Mouse (Mus musculus) forebrain, embryonic 11.5 days (tissue): ENCODE results near the gene Tubgcp6. TPM values are rescaled to one million over a fixed set of nuclear protein-coding genes. Genes with fewer than 3 reads are reported as not detected.

Source experiments
- ATAC-seq: fragments of 200-750 bp; cut with Nextera tagmentation; replicated peaks from 2 replicates; pipeline ENCODE4 v1.8.0; 2017; ENCODE audit warnings: moderate TSS enrichment; ENCODE audit not compliant: low FRiP score
- DNase-seq: peaks from one replicate; pipeline ENCODE4 v3.0.0-alpha.2; 2017; ENCODE audit warnings: low spot score
- H3K27ac ChIP-seq: fragments of 300-500 bp; sonication (generic); 2 replicates; pipeline ENCODE4 v1.5.1; 2014; ENCODE audit warnings: low read depth, low read length
- H3K27me3 ChIP-seq: fragments of 300-500 bp; sonication (generic); 2 replicates; pipeline ENCODE4 v1.6.1; 2014; ENCODE audit warnings: mild to moderate bottlenecking, low read length, mixed read lengths; ENCODE audit not compliant: control insufficient read depth, insufficient read depth
- H3K36me3 ChIP-seq: fragments of 300-500 bp; sonication (generic); 2 replicates; pipeline ENCODE4 v1.6.1; 2014; ENCODE audit warnings: mild to moderate bottlenecking, low read length, moderate library complexity, mixed read lengths; ENCODE audit not compliant: control insufficient read depth, insufficient read depth
- H3K4me1 ChIP-seq: fragments of 300-500 bp; sonication (generic); replicated peaks from 2 replicates; pipeline ENCODE4 v1.6.1; 2014; ENCODE audit warnings: low read length, mixed read lengths; ENCODE audit not compliant: control insufficient read depth, insufficient read depth
- H3K4me2 ChIP-seq: fragments of 300-500 bp; sonication (generic); 2 replicates; pipeline ENCODE4 v1.6.1; 2014; ENCODE audit warnings: low read depth, mild to moderate bottlenecking, low read length, moderate library complexity, mixed read lengths; ENCODE audit not compliant: severe bottlenecking
- H3K4me3 ChIP-seq: fragments of 300-500 bp; sonication (generic); 2 replicates; pipeline ENCODE4 v1.5.1; 2014; ENCODE audit warnings: low read depth, low read length
- H3K9ac ChIP-seq: fragments of 300-500 bp; sonication (generic); 2 replicates; pipeline ENCODE4 v1.6.1; 2014; ENCODE audit warnings: low read length
- H3K9me3 ChIP-seq: fragments of 300-500 bp; sonication (generic); 2 replicates; pipeline ENCODE4 v1.6.1; 2016; ENCODE audit warnings: low read length, mixed read lengths; ENCODE audit not compliant: control insufficient read depth
- WGBS: fragments of 180-500 bp; shearing (Covaris S2); extraction: QIAGEN DNeasy Blood & Tissue Kit; methylation state at CpG from one replicate; pipeline ENCODE4 v1.1.7; 2014; 5-methylcytosine and 5-hydroxymethylcytosine counted together
- polyA plus RNA-seq: library from polyadenylated mRNA; unstranded; fragments of >200 nt; fragmentation: Nextera tagmentation; extraction: Ambion mirVana; gene quantifications from 2 replicates; pipeline ENCODE4 v1.2.1, GENCODE M21; 2014

Gene Tubgcp6
- polyA plus RNA-seq, 1 experiment from 2014 or later: 24.2 TPM

DNA sequence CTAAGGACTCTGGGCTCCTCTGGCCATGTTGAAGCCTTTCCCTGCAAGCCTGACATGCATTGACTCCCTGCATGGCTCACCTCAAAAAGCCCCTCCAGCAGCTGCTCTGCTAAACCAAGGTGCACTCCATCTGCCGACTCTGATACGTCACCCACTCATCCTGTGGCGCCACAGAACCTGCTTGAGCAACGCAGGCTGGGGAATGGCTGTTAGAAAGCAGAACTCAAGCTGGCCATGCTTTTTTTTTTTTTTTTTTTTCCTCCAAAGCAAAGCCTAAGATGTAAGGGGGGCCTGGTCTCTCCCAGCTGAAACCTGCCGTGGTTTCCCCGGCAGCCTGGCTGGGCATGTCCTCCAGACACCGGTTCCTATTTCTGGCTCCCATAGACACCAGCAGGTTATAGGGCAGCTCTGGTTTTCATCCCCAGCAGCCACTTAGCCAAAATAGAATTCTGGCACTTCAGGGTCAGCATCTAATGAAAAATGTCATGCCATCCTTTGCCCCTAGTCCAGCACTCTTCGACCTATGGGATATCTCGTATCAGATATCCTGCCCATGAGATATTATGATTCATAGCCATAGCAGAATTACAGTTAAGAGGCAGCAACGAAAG is 48.8 kb downstream of the Tubgcp6 start:
- H3K36me3 ChIP-seq: no peaks in the 10 kb centered on the region
- no peaks in the 10 kb centered on the region for H3K9me3 ChIP-seq
- DNase-seq (no peak), ATAC-seq (no peak)
- H3K27ac ChIP-seq: no peak overlapping the region
- H3K4me3 ChIP-seq: no peak overlapping the region
- 88% methylated on average over 10 of the region's 10 CpGs for WGBS
- H3K9ac ChIP-seq: no peak overlapping the region
- no peaks in the 10 kb centered on the region for H3K27me3 ChIP-seq
- H3K4me1 ChIP-seq: peaks cover 16% of the 10 kb centered on the region
- H3K4me2 ChIP-seq: no peak overlapping the region

DNA sequence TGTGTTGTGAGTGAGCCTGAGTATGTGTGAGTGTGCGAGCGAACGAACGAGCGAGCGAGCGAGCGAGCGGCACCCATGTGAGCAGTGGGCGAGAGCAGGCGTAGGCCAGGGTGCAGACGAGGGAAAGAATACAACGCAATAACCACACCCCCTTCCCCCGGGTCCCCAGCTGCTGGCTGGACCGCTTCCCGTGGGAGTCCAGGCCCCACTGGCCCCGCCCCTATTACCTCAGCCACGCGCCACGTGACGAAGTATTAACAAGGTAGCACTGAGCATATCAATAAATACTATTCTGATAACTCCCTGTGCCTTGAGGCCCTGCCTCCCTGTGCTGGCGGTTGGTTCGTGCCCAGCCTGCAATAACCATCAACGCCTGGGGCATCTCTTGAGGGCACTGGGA is 52.3 kb downstream of the Tubgcp6 start:
- peaks cover 8% of the 10 kb centered on the region for H3K4me1 ChIP-seq
- no peaks in the 10 kb centered on the region for H3K36me3 ChIP-seq
- DNase-seq (no peak), ATAC-seq (no peak)
- no peak overlapping the region for H3K9ac ChIP-seq
- no peak overlapping the region for H3K27ac ChIP-seq
- H3K9me3 ChIP-seq: no peaks in the 10 kb centered on the region
- peaks cover 24% of the 10 kb centered on the region for H3K27me3 ChIP-seq
- no peak overlapping the region for H3K4me2 ChIP-seq
- WGBS: 75% methylated on average over 24 of the region's 24 CpGs
- no peak overlapping the region for H3K4me3 ChIP-seq

DNA sequence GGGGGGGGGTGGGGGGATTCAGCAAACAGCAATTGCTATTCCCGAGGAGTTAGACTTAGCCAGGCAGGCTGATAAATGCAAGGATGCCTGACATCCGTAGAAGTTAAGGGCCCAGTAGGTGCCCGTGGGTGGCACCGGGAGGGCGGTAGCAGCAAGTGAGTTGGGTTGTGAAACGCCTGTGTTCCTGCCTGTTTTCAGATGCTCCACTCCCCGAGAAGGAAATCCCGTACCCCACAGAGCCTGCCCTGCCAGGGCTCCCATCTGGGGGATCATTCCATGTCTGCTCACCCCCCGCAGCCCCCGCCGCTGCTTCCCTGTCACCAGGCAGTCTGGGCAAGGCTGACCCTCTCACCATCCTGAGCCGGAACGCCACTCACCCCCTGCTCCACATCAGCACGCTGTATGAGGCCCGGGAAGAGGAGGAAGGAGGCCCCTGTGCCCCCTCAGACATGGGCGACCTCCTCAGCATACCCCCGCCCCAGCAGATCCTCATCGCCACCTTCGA is 53.5 kb downstream of the Tubgcp6 start:
- Histone ChIP-seq H3K36me3 (no peaks in the 10 kb centered on the region), H3K9ac (no peak overlapping the region), H3K9me3 (no peaks in the 10 kb centered on the region), H3K4me1 (no peaks in the 10 kb centered on the region), H3K4me2 (no peak overlapping the region), H3K27me3 (peaks cover 24% of the 10 kb centered on the region), H3K27ac (no peak overlapping the region), H3K4me3 (no peak overlapping the region)
- WGBS: 79% methylated on average over 19 of the region's 19 CpGs
- no peak for DNase-seq
- ATAC-seq: no peak

- Histone ChIP-seq H3K27ac (no peak overlapping the region), H3K4me1 (no peaks in the 10 kb centered on the region), H3K27me3 (peaks cover 24% of the 10 kb centered on the region), H3K9me3 (no peaks in the 10 kb centered on the region), H3K36me3 (no peaks in the 10 kb centered on the region), H3K4me3 (no peak overlapping the region), H3K9ac (no peak overlapping the region), H3K4me2 (no peak overlapping the region)
- DNase-seq (no peak), ATAC-seq (no peak)
- 49% methylated on average over 26 of the region's 26 CpGs for WGBS
These were observed 54.7 kb downstream of the Tubgcp6 start for GRCm38 (mm10) chr15:89068226-89068625.

GRCm38 (mm10) chr15:89067609-89068008 is 55.3 kb downstream of the Tubgcp6 start:
- Histone ChIP-seq H3K27ac (no peak overlapping the region), H3K4me3 (no peak overlapping the region), H3K4me2 (no peak overlapping the region; the same call in 1 of the 2 replicates), H3K36me3 (no peaks in the 10 kb centered on the region), H3K9me3 (no peaks in the 10 kb centered on the region), H3K9ac (no peak overlapping the region), H3K27me3 (peaks cover 24% of the 10 kb centered on the region), H3K4me1 (no peaks in the 10 kb centered on the region)
- DNase-seq (no peak), ATAC-seq (no peak)
- 49% methylated on average over 35 of the region's 35 CpGs for WGBS

GRCm38 (mm10) chr15:89064891-89065290 is 58.0 kb downstream of the Tubgcp6 start:
- no peak for ATAC-seq
- Histone ChIP-seq H3K4me3 (no peak overlapping the region), H3K9me3 (no peaks in the 10 kb centered on the region), H3K27ac (no peak overlapping the region), H3K4me2 (no peak overlapping the region), H3K36me3 (no peaks in the 10 kb centered on the region), H3K27me3 (peaks cover 31% of the 10 kb centered on the region), H3K9ac (no peak overlapping the region), H3K4me1 (peaks cover 4% of the 10 kb centered on the region; the same call in 1 of the 2 replicates)
- no peak for DNase-seq
- WGBS: 92% methylated on average over 5 of the region's 5 CpGs

DNA sequence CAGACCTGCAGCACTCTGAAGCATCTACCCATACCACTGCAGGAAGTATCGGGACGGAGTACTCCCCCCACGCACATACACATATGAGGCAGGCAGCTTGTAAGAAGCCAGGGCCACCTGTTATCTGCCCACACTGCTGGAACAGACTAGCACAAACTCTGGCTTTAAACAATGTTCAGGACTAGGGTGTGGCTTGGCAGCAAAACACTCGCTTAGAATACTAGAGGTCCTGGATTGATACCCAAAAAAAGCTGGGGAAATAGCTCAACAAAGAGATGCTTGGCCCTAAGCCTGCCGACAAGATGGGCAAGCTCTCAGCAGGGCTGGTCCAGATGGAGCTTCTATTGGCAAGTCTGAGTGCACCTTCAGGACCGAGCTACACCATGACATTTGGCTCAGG is 59.4 kb downstream of the Tubgcp6 start:
- H3K36me3 ChIP-seq: no peaks in the 10 kb centered on the region
- no peak overlapping the region for H3K9ac ChIP-seq
- no peak overlapping the region for H3K4me3 ChIP-seq
- DNase-seq: no peak
- no peak overlapping the region for H3K4me2 ChIP-seq
- no peak overlapping the region for H3K27ac ChIP-seq
- H3K4me1 ChIP-seq: peaks cover 4% of the 10 kb centered on the region; the same call in 1 of the 2 replicates
- ATAC-seq: no peak
- peaks cover 33% of the 10 kb centered on the region for H3K27me3 ChIP-seq
- no peaks in the 10 kb centered on the region for H3K9me3 ChIP-seq
- 79% methylated on average over 6 of the region's 6 CpGs for WGBS

- WGBS: 83% methylated on average over 7 of the region's 7 CpGs
- no peak overlapping the region for H3K9ac ChIP-seq
- H3K4me1 ChIP-seq: peaks cover 4% of the 10 kb centered on the region; the same call in 1 of the 2 replicates
- ATAC-seq (no peak), DNase-seq (no peak)
- H3K27me3 ChIP-seq: peaks cover 32% of the 10 kb centered on the region
- no peak overlapping the region for H3K4me2 ChIP-seq
- no peak overlapping the region for H3K27ac ChIP-seq
- H3K9me3 ChIP-seq: no peaks in the 10 kb centered on the region
- H3K36me3 ChIP-seq: no peaks in the 10 kb centered on the region
- no peak overlapping the region for H3K4me3 ChIP-seq
These were observed 59.9 kb downstream of the Tubgcp6 start for GRCm38 (mm10) chr15:89063001-89063400.

DNA sequence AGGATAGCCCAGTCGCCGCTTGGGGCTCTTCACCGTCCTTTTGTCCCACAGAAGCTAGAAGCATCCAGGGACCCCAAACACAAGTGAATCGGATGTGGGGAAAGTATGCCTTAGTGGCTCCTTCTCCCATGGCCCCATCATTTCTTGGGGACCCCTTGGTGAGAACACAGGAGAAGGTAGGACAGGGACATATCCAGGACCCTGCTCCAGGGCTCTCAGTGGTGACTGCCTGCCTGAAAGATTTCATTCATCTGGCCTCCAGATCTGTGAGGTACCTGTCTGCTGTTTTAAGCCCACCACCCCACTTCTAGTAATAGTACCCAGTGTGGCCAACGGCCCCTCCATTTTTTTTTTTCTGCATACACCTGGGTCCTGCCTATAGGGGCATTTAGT is 60.4 kb downstream of the Tubgcp6 start:
- DNase-seq: no peak

More for the DNA sequence above, 60.4 kb downstream of the Tubgcp6 start:
- no peak overlapping the region for H3K9ac ChIP-seq
- H3K4me2 ChIP-seq: no peak overlapping the region
- no peak overlapping the region for H3K27ac ChIP-seq
- H3K27me3 ChIP-seq: peaks cover 30% of the 10 kb centered on the region
- H3K4me3 ChIP-seq: no peak overlapping the region
- H3K4me1 ChIP-seq: peaks cover 4% of the 10 kb centered on the region; the same call in 1 of the 2 replicates
- no peaks in the 10 kb centered on the region for H3K36me3 ChIP-seq
- 90% methylated on average over 5 of the region's 5 CpGs for WGBS
- ATAC-seq: no peak
- H3K9me3 ChIP-seq: no peaks in the 10 kb centered on the region
